Mouse (Mus musculus) C2C12 (cell line): ENCODE data around the gene Aqp3.

Experiments used
- CEBPB ChIP-seq: IDR thresholded peaks from one replicate; pipeline ENCODE4 v1.6.1; 2011; ENCODE audit warnings: low read depth, mild to moderate bottlenecking, control low read depth, moderate library complexity
- CTCF ChIP-seq: IDR thresholded peaks from one replicate; pipeline ENCODE4 v1.5.1; 2011; ENCODE audit not compliant: control insufficient read depth, insufficient read depth, insufficient read length
- MAX ChIP-seq: IDR thresholded peaks from one replicate; pipeline ENCODE4 v1.6.1; 2011; ENCODE audit warnings: mild to moderate bottlenecking, control low read depth
- MYOD1 ChIP-seq: IDR thresholded peaks from one replicate; pipeline ENCODE4 v1.6.1; 2011; ENCODE audit warnings: low read depth; ENCODE audit not compliant: control insufficient read depth, insufficient read length
- MYOG ChIP-seq: IDR thresholded peaks from one replicate; pipeline ENCODE4 v1.6.1; 2011; ENCODE audit not compliant: control insufficient read depth, insufficient read length; ENCODE audit errors: extremely low read depth
- USF1 ChIP-seq: IDR thresholded peaks from one replicate; pipeline ENCODE4 v1.6.1; 2011; ENCODE audit warnings: low read depth, mild to moderate bottlenecking, control low read depth, moderate library complexity

DNA sequence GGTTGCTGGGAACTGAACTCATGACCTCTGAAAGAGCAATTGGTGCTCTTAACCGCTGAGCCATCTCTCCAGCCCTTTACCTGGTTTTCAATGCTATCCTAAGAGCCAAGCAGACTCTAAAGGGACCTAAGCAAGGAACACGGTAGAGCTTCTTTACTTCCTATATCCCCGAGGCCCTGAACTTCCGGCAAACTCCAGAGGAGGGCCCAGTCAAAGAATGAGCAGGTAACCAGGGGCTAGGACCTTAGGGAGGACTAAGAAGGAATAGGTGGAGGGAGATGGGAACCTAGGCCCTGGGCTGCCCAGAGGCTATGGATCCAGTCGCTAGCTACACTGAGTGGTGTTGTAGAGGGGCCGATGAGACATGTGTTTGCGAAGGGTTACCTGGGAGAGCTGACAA is 46.2 kb downstream of the Aqp3 start:
- no peak for TF ChIP-seq CTCF
- no peak for TF ChIP-seq MYOD1
- no peak for TF ChIP-seq USF1
- no peak for TF ChIP-seq MAX
- TF ChIP-seq CEBPB: no peak
- TF ChIP-seq MYOG: no peak
